Mouse (Mus musculus) midbrain, embryonic 13.5 days (tissue): ENCODE measurements around the gene Slc37a2. TPM values are rescaled to one million over a fixed set of nuclear protein-coding genes. Genes with fewer than 3 reads are reported as not detected.
A peak's percentile ranks its signal among the peaks of the same experiment; 100 is the strongest.

Source experiments
- ATAC-seq: fragments of 200-750 bp; cut with Nextera tagmentation; 2 replicates; pipeline ENCODE4 v1.8.0; 2017; ENCODE audit warnings: mild to moderate bottlenecking, moderate TSS enrichment, moderate library complexity
- H3K27ac ChIP-seq: fragments of 300-500 bp; sonication (generic); 2 replicates; pipeline ENCODE4 v1.5.1; 2015; ENCODE audit warnings: inconsistent platforms, mild to moderate bottlenecking, moderate library complexity
- H3K27me3 ChIP-seq: fragments of 300-500 bp; sonication (generic); 2 replicates; pipeline ENCODE4 v1.6.1; 2015; ENCODE audit warnings: mild to moderate bottlenecking, inconsistent platforms
- H3K36me3 ChIP-seq: fragments of 300-500 bp; sonication (generic); 2 replicates; pipeline ENCODE4 v1.6.1; 2015; ENCODE audit warnings: mild to moderate bottlenecking, inconsistent platforms
- H3K4me1 ChIP-seq: fragments of 300-500 bp; sonication (generic); replicated peaks from 2 replicates; pipeline ENCODE4 v1.6.1; 2015; ENCODE audit warnings: inconsistent platforms
- H3K4me2 ChIP-seq: fragments of 300-500 bp; sonication (generic); replicated peaks from 2 replicates; pipeline ENCODE4 v1.6.1; 2015; ENCODE audit warnings: moderate library complexity, mild to moderate bottlenecking, inconsistent platforms
- H3K4me3 ChIP-seq: fragments of 300-500 bp; sonication (generic); replicated peaks from 2 replicates; pipeline ENCODE4 v1.5.1; 2015; ENCODE audit warnings: mild to moderate bottlenecking, inconsistent platforms
- H3K9ac ChIP-seq: fragments of 300-500 bp; sonication (generic); replicated peaks from 2 replicates; pipeline ENCODE4 v1.6.1; 2015; ENCODE audit warnings: mild to moderate bottlenecking, inconsistent platforms
- H3K9me3 ChIP-seq: fragments of 300-500 bp; sonication (generic); 2 replicates; pipeline ENCODE4 v1.6.1; 2016; ENCODE audit warnings: mild to moderate bottlenecking, inconsistent platforms
- WGBS: fragments of 180-500 bp; shearing (Covaris S2); methylation state at CpG from one replicate; pipeline ENCODE4 v1.1.7; 2015; 5-methylcytosine and 5-hydroxymethylcytosine counted together
- polyA plus RNA-seq: library from polyadenylated mRNA; unstranded; fragments of >200 nt; fragmentation: Nextera tagmentation; extraction: Ambion mirVana; gene quantifications from 2 replicates; pipeline ENCODE4 v1.2.1, GENCODE M21; 2015

Slc37a2 gene
- polyA plus RNA-seq, 1 experiment from 2014 or later = 0.96 TPM

DNA sequence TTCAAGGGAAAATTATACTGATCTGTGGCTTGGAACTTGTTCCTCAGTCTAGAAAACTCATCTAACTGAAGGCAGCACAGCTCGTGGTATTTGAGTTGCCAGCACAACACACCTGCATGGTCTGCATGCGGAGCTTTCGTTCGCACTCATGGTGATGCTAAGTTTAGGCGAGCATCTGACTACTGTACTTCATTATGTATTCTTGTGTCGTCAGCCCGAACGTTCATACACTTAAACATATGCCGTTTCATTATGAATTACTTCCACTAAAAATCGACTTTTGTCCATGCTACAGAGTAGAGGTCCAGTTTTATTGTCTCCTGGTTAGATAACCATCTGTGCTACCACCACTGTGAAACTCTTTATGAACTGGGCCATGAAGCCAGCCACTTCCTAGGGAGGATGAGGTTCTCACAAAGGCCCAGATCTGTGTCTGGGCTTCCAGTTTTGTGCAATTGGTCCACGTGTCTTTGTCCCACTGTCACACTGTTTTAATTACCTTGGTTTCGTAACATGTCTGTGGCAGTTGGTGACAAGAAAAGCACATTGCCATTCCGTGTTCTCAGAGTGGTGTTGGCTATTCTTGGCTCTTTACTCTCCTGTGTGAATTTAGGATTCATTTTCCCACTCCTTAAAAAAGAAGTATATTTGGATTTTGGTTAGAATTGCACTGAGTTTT is 42.3 kb downstream of the Slc37a2 start:
- no peak overlapping the region for H3K4me3 ChIP-seq
- ATAC-seq = no peak
- H3K27ac ChIP-seq = no peak overlapping the region
- H3K9ac ChIP-seq = no peak overlapping the region
- peaks cover 10% of the 10 kb centered on the region for H3K4me1 ChIP-seq
- H3K27me3 ChIP-seq = no peaks in the 10 kb centered on the region
- H3K9me3 ChIP-seq = no peaks in the 10 kb centered on the region
- no peak overlapping the region for H3K4me2 ChIP-seq
- 91% methylated on average over 13 of the region's 13 CpGs for WGBS
- H3K36me3 ChIP-seq = peaks cover 3% of the 10 kb centered on the region; the same call in 1 of the 2 replicates

DNA sequence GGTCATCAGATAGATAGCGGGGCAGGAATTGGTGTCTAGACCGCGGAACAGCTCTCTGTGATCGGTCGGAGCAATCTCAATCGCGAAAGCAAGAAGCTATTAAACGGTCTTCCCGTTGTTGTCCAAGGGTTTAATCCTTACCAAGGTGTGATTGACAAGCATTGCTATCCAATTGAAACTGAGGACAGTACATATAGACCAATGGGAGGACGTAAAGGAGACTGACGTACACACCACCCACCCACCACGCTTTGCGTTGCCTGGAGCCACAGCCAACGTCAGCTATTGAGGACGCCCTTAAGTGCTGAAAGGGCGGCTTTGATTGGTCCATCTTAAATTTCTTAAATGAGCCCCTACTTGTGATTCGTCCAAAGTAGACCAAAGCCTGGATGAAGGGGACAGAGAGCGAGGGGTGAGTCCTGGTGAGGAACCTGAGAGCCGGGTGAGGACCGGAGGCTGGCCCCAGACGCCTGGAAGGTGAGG is 47.6 kb downstream of the Slc37a2 start, which contains the start of gene Tmem218:
Tmem218 (plus strand) TSS at position 295 of the 483 bp plus-strand sequence.
- no peaks in the 10 kb centered on the region for H3K36me3 ChIP-seq
- H3K9ac ChIP-seq = peak within 1 kb of the TSS; percentile 74
- peak; percentile 100 for ATAC-seq
- H3K27ac ChIP-seq = peak within 1 kb of the TSS; percentile 92
- under 1% methylated on average over 21 of the region's 21 CpGs for WGBS
- H3K4me2 ChIP-seq = peak within 1 kb of the TSS; percentile 65
- H3K4me3 ChIP-seq = peak within 1 kb of the TSS; percentile 78
- H3K27me3 ChIP-seq = no peaks in the 10 kb centered on the region
- H3K9me3 ChIP-seq = no peaks in the 10 kb centered on the region
- H3K4me1 ChIP-seq = peaks cover 22% of the 10 kb centered on the region

DNA sequence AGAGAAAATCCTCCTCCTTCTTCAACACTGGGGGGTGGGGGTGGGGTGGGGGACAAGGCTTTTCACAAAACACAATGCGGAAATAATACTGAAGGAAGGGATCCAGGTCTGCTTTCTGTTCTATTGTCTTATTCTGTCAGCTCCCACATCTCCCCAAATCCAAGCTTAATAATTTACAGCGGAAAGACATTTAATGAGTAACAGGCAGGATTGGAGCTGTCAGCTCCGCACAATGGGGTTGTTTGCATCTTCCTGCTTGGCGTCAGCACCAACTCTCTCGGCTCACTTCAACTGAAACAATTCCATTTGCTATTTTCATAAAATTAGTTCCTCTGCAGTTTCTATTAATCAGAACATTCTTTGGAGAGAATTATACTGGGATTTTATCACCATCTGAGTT is 51.7 kb downstream of the Slc37a2 start:
- H3K9me3 ChIP-seq = no peaks in the 10 kb centered on the region
- H3K4me1 ChIP-seq = peaks cover 17% of the 10 kb centered on the region
- H3K4me3 ChIP-seq = no peak overlapping the region
- no peaks in the 10 kb centered on the region for H3K27me3 ChIP-seq
- ATAC-seq = no peak
- H3K36me3 ChIP-seq = no peaks in the 10 kb centered on the region
- 28% methylated on average over 5 of the region's 5 CpGs for WGBS
- no peak overlapping the region for H3K9ac ChIP-seq
- H3K4me2 ChIP-seq = no peak overlapping the region
- 0 out of 2 replicates have a peak overlapping the region, but pooled peaks have one; percentile 25 for H3K27ac ChIP-seq

DNA sequence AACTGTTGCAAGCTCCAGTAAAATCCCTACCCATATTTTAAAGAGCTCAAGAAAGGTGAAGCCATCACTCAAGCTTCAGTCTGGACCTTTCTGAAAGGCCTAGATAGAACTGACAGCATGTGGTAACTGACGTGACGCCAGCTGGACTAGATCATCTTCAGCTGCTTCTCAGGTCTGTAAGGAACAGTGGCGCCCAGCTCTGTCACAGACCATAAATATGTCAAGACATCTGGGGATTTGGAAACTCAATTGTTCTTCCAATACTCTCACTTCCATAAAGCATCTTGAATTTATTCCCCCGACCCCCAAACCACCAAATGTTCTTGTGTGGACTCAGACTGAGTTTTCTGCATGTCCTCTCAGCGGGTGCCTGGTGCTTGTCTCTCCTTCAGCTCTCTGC is 55.1 kb downstream of the Slc37a2 start:
- no peak for ATAC-seq
- H3K27ac ChIP-seq = no peak overlapping the region
- no peaks in the 10 kb centered on the region for H3K9me3 ChIP-seq
- H3K4me3 ChIP-seq = no peak overlapping the region
- no peaks in the 10 kb centered on the region for H3K27me3 ChIP-seq
- WGBS = 87% methylated on average over 5 of the region's 5 CpGs
- no peak overlapping the region for H3K4me2 ChIP-seq
- peaks cover 6% of the 10 kb centered on the region; the same call in 1 of the 2 replicates for H3K4me1 ChIP-seq
- no peaks in the 10 kb centered on the region for H3K36me3 ChIP-seq
- no peak overlapping the region for H3K9ac ChIP-seq

DNA sequence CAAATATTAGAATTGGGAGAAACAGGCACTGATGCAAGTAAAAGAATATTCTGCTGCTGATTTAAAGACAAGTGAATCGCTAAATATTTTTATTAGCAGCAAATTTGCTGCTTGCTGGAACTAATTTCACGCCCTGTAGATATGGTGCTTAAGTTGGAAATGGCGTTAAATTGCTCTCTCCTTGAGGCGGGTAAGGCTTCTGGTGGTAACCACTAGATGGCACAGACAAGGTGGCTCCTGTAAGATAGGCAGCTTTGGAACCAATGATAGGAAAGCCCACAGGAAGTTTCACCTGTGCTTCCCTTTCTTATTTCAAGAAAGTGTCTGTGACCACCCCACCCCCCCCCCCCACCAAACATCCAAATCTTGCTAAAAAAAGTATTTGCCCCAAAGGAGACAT is 58.5 kb downstream of the Slc37a2 start:
- H3K4me3 ChIP-seq = no peak overlapping the region
- H3K27me3 ChIP-seq = no peaks in the 10 kb centered on the region
- H3K36me3 ChIP-seq = no peaks in the 10 kb centered on the region
- H3K9ac ChIP-seq = no peak overlapping the region
- 78% methylated on average over 4 of the region's 4 CpGs for WGBS
- no peaks in the 10 kb centered on the region for H3K4me1 ChIP-seq
- no peaks in the 10 kb centered on the region for H3K9me3 ChIP-seq
- ATAC-seq = no peak
- no peak overlapping the region for H3K4me2 ChIP-seq
- no peak overlapping the region for H3K27ac ChIP-seq

DNA sequence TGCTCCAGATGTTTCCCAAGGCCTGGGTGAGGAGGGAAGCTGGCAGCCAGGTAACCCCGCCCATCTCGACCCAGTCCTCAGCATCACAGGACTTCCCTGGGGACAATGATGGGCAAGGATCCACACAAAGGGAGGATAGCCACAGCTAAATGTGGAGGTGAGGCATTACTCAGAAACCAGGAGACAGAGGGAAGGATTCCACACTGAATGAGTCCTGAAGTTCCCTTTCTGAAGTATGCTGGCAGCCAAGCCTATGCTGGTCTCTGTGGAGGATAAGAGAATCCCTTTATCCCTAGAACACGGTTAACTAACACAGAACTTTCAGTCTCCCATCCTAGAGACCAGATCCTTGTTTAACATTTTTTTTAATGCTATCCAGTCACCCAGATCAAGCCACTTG is 67.5 kb downstream of the Slc37a2 start:
- no peak overlapping the region for H3K4me3 ChIP-seq
- 84% methylated on average over 3 of the region's 3 CpGs for WGBS
- H3K4me1 ChIP-seq = no peaks in the 10 kb centered on the region
- no peak overlapping the region for H3K9ac ChIP-seq
- no peak overlapping the region for H3K27ac ChIP-seq
- H3K27me3 ChIP-seq = no peaks in the 10 kb centered on the region
- no peak for ATAC-seq
- H3K9me3 ChIP-seq = peaks cover 6% of the 10 kb centered on the region; the same call in 1 of the 2 replicates
- no peaks in the 10 kb centered on the region for H3K36me3 ChIP-seq
- no peak overlapping the region for H3K4me2 ChIP-seq

DNA sequence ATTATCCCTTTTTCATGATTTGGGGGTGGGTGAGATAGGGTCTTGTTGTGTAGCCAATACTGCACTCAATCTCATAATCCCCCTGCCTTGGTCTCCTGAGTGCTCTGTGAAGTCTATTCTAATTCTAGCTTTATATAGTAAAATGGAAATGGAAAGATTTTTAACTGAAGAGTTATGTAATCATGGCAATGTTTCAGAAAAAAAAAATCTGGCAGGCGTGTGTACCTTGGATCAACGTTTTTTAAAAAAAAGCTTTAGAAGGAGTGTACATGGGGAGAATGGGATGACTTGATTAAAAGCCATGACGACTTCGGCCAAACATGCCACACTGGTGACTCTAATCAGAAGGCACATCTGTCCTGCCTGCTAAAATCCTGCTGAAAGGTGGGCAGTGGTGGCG is 68.1 kb downstream of the Slc37a2 start:
- no peak overlapping the region for H3K9ac ChIP-seq
- H3K4me2 ChIP-seq = no peak overlapping the region
- no peaks in the 10 kb centered on the region for H3K27me3 ChIP-seq
- no peaks in the 10 kb centered on the region for H3K36me3 ChIP-seq
- no peak for ATAC-seq
- H3K9me3 ChIP-seq = peaks cover 6% of the 10 kb centered on the region; the same call in 1 of the 2 replicates
- no peak overlapping the region for H3K27ac ChIP-seq
- no peak overlapping the region for H3K4me3 ChIP-seq
- no peaks in the 10 kb centered on the region for H3K4me1 ChIP-seq
- 92% methylated on average over 5 of the region's 5 CpGs for WGBS

DNA sequence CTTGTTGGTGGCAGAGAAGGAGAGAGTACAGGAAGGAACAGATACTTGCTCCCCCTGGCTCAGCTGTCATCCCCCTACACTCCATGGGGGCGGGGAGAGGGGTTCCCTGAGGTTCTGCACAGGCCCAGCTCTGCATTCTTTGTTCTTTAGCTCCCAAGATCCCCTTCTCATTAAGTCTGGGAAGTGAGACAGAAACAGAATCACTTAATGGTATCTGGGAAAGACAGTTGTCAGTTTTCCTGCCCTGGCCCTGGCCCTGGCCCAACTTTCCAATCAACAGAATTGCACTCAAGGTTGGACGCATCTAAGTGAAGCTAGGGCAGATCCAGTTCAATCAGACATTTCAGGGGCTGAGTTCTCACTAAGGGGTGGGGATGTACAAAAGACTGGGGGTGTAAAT is 72.4 kb downstream of the Slc37a2 start:
- Histone ChIP-seq H3K4me3 (no peak overlapping the region), H3K9me3 (no peaks in the 10 kb centered on the region), H3K9ac (no peak overlapping the region), H3K27me3 (no peaks in the 10 kb centered on the region), H3K4me2 (no peak overlapping the region), H3K27ac (no peak overlapping the region), H3K4me1 (peaks cover 35% of the 10 kb centered on the region), H3K36me3 (no peaks in the 10 kb centered on the region)
- WGBS = 60% methylated on average over 2 of the region's 2 CpGs
- no peak for ATAC-seq

DNA sequence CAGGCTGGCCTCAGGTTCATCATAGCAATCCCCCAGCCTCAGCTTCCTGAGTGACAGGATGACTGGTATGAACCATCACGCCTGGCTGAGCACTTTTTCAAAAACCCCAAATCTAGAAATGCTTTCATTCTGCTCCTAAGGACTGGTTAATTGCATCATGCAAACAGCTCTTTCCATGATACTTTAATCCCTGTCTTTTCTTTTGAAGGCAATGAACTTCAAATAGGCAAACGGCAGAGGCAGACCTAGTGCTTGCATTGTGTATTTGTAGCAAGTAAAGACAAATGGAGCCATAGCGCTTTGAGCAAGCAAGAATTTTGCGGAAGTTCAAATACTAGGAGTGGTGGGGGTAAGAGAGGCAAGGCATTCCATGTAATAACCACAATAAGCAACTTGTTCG is 73.9 kb downstream of the Slc37a2 start:
- H3K9me3 ChIP-seq = no peaks in the 10 kb centered on the region
- no peak for ATAC-seq
- no peak overlapping the region for H3K4me3 ChIP-seq
- no peak overlapping the region; the same call in 1 of the 2 replicates for H3K27ac ChIP-seq
- H3K36me3 ChIP-seq = no peaks in the 10 kb centered on the region
- no peaks in the 10 kb centered on the region for H3K27me3 ChIP-seq
- H3K4me2 ChIP-seq = no peak overlapping the region
- 35% methylated on average over 5 of the region's 5 CpGs for WGBS
- no peak overlapping the region for H3K9ac ChIP-seq
- peaks cover 50% of the 10 kb centered on the region for H3K4me1 ChIP-seq

DNA sequence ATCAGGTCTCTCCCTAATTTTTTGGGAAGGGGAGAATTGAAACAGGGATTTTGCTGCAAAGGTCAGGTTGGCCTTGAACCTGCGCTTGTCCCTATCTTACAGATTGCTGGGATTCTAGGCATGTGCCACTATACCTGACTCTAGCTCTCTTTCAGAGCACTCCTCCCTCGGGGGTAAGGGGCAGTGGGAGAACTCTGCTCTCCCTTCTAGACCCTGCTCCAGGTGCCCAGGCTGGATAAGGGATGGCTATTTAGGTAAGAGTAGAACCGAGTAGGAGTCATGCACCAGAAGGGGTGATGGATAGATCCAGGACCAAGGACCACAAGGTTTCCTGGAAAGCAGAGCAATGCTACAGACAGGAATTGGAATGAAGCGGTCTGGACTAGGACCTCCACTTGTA is 75.9 kb downstream of the Slc37a2 start:
- H3K4me2 ChIP-seq = 0 out of 2 replicates have a peak overlapping the region, but pooled peaks have one; percentile 8
- H3K4me1 ChIP-seq = peaks cover 57% of the 10 kb centered on the region
- no peak for ATAC-seq
- H3K4me3 ChIP-seq = no peak overlapping the region
- no peak overlapping the region for H3K9ac ChIP-seq
- peak overlapping the region; percentile 77 for H3K27ac ChIP-seq
- no peaks in the 10 kb centered on the region for H3K36me3 ChIP-seq
- 80% methylated on average over 4 of the region's 4 CpGs for WGBS
- H3K9me3 ChIP-seq = no peaks in the 10 kb centered on the region
- 0 out of 2 replicates have a peak, but pooled peaks cover 4% of the 10 kb centered on the region for H3K27me3 ChIP-seq

DNA sequence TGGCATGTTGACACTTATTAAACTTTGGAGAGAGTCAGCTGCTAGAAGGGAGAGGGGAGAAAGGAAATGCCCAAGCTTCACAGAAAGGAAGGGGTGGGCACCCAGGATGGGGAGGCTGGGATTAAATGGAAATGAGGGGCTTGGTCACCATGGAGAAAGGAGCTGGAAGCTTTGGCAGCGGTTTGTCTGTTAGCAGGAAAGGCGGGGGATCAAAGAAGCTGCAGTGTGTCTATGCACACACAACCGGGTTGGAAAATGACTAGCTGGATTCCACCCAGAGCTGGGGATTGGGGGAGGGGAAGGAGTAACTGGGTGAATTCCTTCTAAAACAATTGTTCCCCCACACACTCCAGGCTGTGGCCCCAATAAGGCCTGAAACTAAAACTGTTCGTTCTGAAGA is 76.6 kb downstream of the Slc37a2 start:
- peaks cover 57% of the 10 kb centered on the region for H3K4me1 ChIP-seq
- 0 out of 2 replicates have a peak, but pooled peaks cover 4% of the 10 kb centered on the region for H3K27me3 ChIP-seq
- peak overlapping the region; percentile 77 for H3K27ac ChIP-seq
- H3K36me3 ChIP-seq = no peaks in the 10 kb centered on the region
- H3K4me3 ChIP-seq = no peak overlapping the region
- no peak overlapping the region for H3K9ac ChIP-seq
- 0 out of 2 replicates have a peak overlapping the region, but pooled peaks have one; percentile 8 for H3K4me2 ChIP-seq
- H3K9me3 ChIP-seq = no peaks in the 10 kb centered on the region
- 4% methylated on average over 4 of the region's 4 CpGs for WGBS
- ATAC-seq = peak; percentile 76
